Mouse (Mus musculus) urinary bladder, postnatal 10 days (tissue): Measurements from ENCODE around the gene Gm17304.

Experiments used
- DNase-seq: peaks from one replicate; pipeline ENCODE4 v3.0.0; 2022; ENCODE audit warnings: low spot score

The Gm17304 gene

DNA sequence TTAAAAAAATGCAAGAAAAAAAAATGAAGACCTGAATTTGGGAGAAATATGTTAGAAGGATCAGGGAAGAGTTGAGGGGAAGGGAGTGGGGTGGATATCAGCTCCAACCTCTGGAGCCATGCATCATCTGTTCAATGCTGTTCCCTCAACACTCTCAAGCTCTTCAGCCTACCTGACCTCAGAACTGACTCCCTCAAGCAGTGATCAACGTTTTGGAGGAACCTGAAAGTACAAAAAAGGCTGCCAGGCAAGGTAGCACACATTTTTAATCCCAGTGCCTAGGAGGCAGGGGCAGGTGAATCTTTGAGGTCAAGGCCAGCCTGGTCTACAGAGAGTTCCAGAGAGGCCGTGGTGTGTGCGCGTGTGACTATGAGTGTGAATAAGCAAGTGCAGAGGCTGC, at the start of gene Gm17304:
TSS of gene Gm17304 (plus strand) at position 301 of the 400 bp plus-strand sequence.
- no peak for DNase-seq

DNA sequence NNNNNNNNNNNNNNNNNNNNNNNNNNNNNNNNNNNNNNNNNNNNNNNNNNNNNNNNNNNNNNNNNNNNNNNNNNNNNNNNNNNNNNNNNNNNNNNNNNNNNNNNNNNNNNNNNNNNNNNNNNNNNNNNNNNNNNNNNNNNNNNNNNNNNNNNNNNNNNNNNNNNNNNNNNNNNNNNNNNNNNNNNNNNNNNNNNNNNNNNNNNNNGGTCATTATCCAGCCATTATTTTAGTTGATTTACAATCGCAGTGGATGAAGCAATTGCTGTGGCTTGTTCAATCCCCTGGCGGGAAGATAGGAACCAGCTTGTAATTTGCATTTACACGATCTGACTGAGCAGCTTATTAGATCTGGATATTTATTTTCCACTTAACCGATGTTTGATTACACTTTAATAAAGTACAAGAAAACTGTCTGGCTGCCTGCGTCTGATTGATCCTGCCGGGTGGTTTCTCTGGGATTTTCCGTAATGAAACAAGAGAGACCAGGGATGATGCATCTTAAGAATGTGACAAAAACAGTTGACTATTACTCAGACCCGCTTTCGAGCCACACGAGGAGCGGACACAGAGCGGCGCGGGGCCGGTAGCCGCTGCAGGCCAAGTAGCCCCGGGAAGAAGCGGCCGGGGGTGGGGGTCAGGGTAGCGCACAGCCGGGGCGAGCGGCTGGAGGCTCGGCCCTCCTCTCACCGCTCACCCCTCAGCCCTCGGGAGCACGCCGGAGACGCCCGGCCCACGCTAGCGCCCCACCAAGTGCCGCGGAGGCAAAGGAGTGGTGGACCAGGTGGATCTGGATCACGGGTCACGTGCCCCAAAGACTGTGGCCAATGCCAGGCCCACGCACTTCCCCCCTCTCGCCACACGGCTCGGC, 48.0 kb upstream of the Gm17304 start:
- DNase-seq, result no peak

DNA sequence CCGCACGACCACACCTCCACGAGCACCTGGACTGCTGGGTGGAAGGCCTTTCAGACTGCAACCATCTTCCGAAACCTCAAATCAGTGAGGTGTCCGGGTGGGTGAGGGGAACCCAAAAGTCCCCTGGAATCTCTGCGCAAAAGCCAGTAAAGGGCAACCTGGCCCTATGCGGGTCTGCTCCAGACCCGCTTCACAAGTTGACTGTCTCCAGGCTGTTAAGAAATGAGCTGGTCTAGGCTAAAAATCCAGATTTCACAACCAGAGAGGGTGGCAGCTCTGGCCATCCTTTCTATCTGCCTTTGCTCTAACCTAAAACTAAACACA, 47.4 kb upstream of the Gm17304 start:
- DNase-seq, result no peak

DNA sequence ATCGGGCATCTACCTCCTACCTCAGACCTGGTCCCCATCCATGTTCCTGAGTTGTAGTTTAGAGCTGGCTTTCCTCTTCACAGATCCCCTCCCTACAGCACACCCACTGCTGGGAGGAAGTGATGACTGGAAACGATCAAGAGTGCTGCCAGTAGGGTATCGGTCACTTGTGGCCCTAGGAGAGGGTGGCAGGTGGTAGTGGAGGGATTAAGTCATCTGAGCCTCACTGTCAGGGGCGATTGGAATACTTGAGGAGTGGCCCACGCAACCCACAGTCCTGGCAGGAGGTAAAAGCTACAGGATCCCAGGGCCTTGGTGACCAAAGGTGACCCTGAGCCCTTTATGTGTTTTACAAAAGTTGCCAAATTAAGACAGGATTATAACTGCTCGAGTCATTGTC, 42.9 kb upstream of the Gm17304 start:
- DNase-seq, result no peak

DNA sequence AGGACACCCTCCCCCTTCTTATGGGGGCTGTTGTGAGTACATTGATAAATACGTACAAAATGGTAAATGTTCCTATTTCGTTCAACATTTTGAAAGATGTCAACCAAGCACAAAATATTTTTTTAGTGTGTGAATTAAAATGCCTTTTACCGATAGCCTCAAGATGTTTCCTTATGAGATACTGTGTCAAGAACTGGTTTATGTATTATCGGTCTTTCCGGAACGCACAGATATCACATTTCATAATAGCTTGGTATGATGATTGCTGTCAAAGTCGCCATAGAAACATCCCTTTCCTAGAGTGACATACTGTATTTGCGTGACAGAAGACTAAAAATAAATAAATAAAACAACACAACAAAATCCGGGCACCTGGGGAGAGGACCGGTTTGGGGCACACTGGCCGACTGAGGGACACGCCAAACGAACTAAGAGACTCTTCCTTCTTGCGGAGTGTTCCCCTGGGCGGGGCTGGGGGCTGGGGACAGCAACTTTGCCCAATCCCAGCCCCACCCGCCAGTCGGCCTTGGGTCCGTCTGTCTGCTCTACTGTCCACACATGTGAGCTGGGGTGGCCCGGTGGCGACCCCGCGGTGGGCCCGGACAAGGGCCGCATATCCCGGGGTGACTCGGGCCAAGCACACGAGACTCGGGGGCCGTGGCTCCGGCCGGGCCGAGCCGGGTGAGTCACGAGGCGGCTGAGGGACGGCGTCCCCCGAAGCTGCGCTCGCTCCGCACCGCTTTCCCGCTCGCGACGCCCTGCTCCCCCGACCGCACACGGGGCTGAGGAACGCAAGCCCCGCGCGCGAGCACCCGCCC, 34.9 kb upstream of the Gm17304 start:
- no peak for DNase-seq

DNA sequence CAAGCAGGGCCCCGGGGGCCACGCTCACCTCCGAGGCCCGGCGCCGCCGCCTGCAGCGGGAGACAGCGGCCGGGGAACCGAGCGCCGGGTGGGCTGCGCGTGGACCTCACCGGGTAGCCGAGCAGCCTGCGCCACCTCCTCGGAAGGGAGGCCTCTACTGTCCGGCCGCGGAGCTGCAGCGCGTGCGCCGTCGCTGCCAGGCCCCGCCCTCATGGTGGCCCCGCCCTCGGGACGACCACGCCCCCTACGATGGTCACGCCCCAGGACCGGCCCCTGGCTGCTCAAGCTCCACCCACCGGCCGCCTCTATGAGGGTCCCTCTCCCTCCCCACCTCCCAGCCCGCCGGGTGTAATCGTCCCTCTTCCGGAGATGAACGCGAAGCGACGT, 34.3 kb upstream of the Gm17304 start:
- peak; percentile 29 for DNase-seq

DNA sequence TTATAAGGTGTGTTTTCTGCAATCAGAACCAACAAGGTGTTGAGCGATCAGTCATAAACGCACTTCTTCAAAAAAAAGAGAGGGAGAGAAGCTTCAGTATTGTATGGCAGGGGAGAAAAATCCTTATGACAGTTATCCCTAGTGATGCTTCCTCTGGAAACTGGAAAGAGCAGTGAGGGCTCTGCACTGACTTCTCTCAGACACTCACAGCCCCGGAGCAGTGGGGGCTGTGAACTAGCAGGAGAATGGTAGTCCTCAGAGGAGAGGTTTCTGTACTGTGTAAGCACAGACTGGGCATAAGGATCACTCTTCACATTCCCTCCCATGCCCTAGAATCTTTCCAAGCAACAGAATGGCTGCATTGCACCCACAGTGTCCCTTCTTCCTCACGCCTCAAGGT, 33.8 kb upstream of the Gm17304 start:
- no peak for DNase-seq

DNA sequence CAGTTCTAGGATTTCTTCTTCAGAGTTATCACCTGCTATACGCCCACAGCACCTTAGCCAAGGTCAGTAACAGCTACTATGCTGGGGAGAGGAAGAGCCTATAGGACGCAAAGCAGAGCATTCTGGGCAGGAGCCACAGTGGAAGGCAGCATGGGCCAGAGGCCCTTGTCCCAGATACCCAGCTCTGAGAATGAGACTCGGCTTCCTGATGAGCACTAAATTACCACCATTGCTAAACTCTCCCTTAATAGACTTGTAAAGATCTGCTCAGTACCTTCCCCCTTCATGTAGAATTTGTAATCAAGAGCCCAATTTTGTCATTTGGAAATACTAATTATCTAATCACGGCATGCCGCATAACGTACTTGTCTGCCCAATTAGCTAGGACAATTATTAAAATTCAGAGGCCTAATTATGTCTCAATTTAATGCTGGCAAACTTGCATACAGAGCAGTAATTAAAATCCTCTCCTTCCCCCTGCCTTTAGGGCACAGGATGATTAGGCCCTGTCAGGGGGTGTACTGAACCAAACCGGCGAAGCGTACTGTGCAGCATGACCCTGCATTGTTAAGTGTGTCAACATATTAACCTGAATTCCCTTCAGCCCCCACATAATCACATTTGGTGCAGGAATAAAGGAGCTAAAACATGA, 31.5 kb upstream of the Gm17304 start:
- no peak for DNase-seq

DNA sequence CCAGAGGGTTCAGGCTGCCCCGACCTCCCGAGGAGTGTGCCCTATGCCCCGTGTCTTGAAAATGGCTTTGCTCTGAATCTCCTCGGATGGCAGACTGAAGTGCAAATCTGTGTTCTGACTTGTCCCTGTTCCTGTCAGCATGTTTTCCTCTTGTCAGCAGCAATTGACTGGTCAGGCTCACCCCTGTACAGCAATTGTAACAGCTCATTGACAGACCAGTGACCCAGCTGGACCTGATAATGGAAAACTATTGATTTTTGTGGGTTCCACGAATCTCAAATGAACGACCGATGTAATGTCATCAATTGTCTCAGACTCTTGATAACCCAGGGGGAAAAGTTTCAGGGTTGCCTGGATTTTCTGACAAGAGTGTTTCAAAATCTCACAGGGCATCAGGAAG, 28.0 kb upstream of the Gm17304 start:
- DNase-seq, result no peak

DNA sequence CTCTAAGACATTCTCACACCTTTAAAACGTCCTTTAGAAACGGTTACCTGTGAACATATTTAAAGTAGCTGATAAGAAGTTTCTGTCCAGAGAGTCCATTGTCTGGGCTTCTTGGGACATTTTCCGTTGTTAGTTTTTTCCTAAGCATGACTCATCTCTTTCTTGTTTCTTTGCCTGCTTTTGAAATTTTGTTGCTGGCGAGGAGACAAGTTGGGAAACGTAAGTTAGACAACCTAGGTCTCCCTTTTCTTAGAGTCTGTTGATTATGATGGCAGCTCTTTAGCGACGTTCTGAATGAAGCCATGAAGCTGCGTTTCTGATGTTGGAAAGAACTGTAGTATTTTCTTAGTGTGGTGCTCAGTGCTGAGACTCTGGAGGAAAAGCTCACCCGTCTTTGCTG, 19.9 kb upstream of the Gm17304 start:
- DNase-seq, result no peak

DNA sequence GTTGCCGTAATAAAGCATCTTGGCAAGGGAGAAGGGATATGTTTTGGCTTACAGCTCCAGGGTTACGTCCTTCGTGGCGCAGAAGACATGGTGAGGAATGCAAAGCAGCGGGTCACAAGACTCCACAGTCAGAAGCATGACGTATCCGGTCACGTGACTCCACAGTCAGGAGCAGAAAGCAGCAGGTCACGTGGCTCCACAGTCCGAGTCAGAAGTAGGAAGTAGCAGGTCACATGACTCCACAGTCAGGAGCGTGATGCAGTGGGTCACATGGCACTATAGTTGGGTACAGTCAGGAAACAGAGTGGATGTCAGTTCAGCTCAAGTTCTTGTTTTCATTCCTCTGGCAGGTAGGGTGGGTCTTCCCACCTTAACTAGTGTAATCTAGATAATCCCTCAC, 19.2 kb upstream of the Gm17304 start:
- no peak for DNase-seq

DNA sequence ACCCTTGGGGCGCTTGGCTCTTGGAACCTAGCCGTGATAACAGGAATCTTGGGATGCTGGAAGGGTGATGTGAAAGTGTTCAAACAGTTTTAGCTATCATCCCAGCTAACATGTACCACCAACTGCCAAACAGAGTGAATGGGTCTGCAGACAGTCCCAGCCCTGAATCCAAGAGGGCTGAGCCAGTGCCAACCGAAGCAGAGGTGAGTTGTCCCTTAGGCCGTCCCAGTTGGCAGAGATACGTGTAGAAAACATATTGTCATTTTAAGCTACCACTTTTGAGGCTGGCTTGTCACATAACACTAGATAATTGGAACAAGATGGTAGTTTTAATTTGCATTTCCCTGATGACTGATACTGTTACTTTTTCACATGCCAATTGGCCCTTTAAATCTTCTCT, 18.2 kb upstream of the Gm17304 start:
- DNase-seq, result no peak

DNA sequence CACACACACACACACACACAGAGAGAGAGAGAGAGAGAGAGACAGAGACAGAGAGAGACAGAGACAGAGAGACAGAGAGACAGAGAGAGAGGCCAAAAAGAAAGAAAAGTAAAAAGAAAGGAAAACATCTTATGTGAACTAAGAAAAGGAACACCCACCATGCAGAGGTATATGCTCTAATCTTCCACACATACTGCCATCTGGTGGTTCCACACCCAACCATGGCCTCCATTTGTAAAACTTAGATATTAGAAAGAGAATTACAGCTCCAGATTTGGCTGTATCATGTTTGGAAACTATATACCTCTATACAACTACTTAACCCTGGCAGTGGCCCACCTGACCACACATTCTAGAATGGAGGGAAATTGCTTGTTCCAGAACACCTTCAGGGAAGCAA, 14.5 kb upstream of the Gm17304 start:
- no peak for DNase-seq

DNA sequence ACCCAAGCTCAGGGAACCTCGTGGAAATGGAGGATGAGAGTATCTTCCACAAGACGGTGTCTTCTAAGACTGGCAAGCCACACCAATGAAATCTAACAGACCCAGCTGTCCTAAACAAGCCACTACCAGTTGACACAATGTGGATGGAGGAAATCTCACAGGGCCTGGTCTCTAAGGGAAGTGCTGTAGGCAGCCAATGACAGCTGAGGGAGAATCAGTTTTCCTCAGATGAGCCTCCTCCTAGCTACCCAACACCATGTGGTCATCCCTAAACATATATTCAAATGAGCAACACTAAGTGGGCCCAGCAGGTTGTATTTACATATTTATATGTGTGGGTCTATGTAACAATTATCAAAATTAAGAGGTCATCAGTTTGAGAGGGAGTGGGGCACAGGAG, 11.4 kb upstream of the Gm17304 start:
- DNase-seq, result no peak

DNA sequence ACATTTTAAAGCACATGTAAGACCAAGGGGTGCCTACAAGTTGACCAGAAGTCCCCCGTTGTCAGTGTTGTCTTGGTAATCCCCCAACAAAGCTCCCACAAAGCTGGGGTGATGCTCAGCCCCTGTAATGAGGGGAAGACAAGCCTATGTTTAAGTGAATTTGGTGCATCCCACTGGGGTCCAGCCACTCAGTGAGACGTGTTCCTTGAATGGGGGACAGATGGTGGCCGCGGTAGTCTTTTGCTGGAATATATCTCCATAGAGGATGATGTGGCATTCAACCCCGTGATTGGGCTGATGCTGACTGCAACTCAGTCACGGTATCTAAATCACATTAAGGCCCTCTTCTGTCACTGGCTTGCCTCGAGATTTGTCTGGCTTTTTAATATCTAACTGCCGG, 9.4 kb upstream of the Gm17304 start:
- no peak for DNase-seq

DNA sequence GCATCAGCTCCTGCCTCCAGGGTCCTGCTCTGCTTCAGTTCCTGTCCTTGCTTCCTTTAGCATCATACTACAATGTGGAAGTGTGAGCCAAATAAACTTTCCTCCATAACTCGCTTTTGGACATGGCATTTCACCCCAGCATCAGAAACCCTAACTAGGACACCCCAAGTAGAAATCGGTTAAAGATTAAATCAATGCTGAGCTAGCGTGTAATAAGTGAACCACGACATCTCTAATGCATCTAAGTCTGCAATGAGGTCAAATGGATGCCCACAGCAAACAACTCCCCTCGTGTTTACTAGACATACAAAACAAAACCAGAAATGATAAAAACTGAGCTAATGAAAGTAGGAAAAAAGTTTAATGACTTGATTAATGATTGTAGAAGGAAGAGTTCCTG, 4.5 kb upstream of the Gm17304 start:
- DNase-seq, result no peak

DNA sequence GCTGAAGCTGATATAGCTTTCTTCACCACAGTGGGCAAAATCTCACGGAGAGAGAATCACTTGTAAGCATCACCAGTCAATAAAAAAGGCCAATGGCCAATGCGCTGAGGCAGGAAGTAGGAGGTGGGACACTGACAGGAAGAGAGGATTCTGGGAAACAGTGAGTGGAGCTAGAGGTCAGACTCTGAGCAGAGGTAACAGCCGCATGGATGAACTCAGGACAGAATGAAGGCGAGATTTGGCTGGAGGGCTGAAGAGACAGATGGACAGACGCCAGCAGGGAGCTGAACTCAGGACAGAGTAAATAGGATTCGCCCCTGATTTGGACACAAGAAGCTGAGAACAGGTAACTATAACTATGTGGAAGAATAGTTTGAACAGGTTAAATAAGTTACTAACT, 3.8 kb upstream of the Gm17304 start:
- no peak for DNase-seq

DNA sequence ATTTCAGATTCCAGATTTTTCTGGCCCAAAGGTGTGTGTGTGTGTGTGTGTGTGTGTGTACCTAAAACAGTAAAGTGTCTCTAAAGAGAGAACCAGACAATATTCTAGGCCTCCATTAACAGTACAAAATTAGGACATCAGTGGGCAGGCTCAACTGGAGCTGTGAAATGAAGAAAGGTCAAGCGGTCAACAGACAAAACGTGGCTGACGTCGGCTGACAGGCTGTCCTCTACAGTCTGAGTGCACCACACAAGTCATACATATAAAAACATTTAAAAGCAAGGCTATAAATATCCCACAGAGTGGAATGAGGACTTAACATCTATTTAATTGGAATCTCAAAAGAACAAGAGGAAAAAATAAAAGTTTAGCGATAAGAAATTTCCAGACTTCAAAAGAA, 1.8 kb upstream of the Gm17304 start:
- DNase-seq, result no peak

DNA sequence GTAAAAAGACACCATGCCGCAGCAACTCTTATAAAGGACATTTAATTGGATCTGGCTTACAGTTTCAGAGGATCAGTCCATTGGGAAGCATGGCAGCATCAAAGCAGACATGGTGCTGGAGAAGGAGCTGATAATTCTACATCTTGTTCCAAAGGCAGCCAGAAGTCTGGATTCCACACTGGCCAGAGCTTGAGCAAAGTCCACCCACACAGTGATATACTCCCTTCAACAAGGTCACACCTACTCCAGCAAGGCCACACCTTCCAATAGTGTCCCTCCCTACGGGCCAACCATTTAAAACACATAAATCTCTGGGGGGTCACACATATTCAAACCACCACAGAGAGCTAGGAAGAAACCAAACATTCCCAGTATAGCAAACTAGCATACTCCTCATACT, 3.3 kb downstream of the Gm17304 start:
- DNase-seq, result no peak

DNA sequence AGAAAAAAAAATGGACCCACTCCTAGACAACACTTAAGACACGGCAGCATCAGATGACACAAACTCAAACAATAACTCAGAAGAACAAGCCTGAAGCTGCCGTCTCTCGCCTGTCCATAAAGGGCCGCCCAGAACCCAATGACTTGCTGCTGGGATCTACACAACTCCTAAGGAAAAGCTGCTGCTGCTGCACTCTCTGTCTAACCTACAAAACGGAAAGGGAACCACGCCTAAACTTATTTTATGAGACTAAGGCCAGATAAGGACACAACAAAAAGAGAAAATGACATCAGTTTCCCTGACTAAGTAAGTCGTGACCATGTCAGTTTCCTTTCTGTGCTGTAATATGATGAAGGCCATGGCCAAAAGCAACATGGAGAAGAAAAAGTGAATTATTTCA, 5.7 kb downstream of the Gm17304 start:
- no peak for DNase-seq

DNA sequence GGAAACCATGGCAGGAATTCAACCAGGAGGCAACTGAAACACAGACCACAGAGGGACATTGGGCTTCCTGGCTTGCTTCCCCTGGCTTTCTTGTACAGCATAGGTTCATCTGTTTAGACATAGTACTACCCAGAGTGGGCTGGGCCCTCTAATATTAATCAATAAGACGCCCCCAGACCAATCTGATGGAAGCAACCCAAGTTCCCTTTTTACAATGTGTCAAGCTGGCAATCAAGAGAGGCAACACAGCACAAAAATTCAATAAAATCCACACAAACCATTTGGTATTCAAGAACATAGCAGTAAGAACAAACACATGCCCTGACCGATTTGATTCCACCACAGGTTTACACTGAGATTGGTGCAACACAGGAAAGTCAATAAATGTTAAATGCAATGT, 6.1 kb downstream of the Gm17304 start:
- no peak for DNase-seq

DNA sequence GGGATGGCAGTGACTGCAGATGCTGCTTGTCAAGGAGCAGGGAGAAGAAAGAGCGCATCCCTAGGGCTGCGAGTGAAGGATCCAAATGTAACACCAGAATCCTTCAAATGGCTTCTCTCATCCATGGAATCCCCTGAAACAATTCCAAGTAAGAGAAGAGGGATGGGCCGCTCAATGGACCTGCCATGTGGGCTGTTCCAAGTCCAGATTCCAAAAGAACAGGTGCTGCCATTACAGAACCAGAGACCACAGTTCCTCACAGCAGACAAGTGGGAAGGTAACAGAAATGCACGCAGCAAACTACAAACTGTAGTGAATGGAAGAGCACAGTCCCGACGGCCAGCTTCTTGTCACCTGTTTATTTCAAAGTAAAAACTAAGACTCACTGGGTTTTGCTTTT, 11.5 kb downstream of the Gm17304 start:
- DNase-seq, result no peak

DNA sequence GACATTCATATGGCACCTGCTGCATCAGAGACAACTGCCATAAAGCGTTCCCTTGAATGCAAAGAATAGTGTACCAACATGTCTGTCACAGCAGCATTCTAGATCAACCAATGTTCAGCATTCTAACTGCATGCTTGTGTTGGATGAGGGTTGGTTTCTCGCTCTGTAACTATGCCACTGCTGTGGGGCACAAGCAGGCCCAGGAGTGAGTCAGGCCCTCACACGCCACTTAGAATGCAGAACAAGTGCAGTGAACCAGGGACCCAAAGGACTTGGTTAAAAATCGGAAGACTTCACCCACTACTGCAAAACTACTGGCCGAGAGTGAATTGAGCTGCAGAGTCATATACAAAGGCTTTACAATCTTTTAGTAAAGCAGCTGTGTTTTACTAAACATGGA, 13.3 kb downstream of the Gm17304 start:
- DNase-seq, result no peak
